Mouse (Mus musculus) midbrain, postnatal 0 days (tissue): ENCODE results near the gene Cntnap5c. TPM values are rescaled to one million over a fixed set of nuclear protein-coding genes. Genes with fewer than 3 reads are reported as not detected.

ENCODE experiments used
- ATAC-seq: fragments of 200-750 bp; cut with Nextera tagmentation; 2 replicates; pipeline ENCODE4 v1.8.0; 2017; ENCODE audit warnings: moderate number of reproducible peaks, mild to moderate bottlenecking, moderate TSS enrichment, moderate library complexity; ENCODE audit not compliant: low FRiP score
- DNase-seq: peaks from one replicate; pipeline ENCODE4 v3.0.0-alpha.2; 2015; ENCODE audit warnings: low spot score
- H3K27ac ChIP-seq: fragments of 300-500 bp; sonication (generic); 2 replicates; pipeline ENCODE4 v1.5.1; 2014; ENCODE audit warnings: low read depth, mild to moderate bottlenecking, low read length, mixed read lengths
- H3K27me3 ChIP-seq: fragments of 300-500 bp; sonication (generic); 2 replicates; pipeline ENCODE4 v1.6.1; 2014; ENCODE audit warnings: low read length, control low read depth, mixed read lengths; ENCODE audit not compliant: insufficient read depth
- H3K36me3 ChIP-seq: fragments of 300-500 bp; sonication (generic); 2 replicates; pipeline ENCODE4 v1.6.1; 2014; ENCODE audit warnings: low read length, control low read depth, mixed read lengths; ENCODE audit not compliant: insufficient read depth
- H3K4me1 ChIP-seq: fragments of 300-500 bp; sonication (generic); 2 replicates; pipeline ENCODE4 v1.6.1; 2014; ENCODE audit warnings: mild to moderate bottlenecking, control low read depth, antibody characterized with exemption, low read length, mixed read lengths; ENCODE audit not compliant: insufficient read depth
- H3K4me2 ChIP-seq: fragments of 300-500 bp; sonication (generic); 2 replicates; pipeline ENCODE4 v1.6.1; 2014; ENCODE audit warnings: low read depth, mild to moderate bottlenecking, low read length, mixed read lengths; ENCODE audit not compliant: poor library complexity, severe bottlenecking
- H3K4me3 ChIP-seq: fragments of 300-500 bp; sonication (generic); 2 replicates; pipeline ENCODE4 v1.5.1; 2014; ENCODE audit warnings: low read depth, mild to moderate bottlenecking, low read length, moderate library complexity
- H3K9ac ChIP-seq: fragments of 300-500 bp; sonication (generic); replicated peaks from 2 replicates; pipeline ENCODE4 v1.6.1; 2014; ENCODE audit warnings: mild to moderate bottlenecking, low read length, moderate library complexity, mixed read lengths; ENCODE audit not compliant: poor library complexity, severe bottlenecking
- H3K9me3 ChIP-seq: fragments of 300-500 bp; sonication (generic); 2 replicates; pipeline ENCODE4 v1.6.1; 2016; ENCODE audit warnings: low read length, control low read depth
- CTCF ChIP-seq: IDR thresholded peaks from 2 replicates; pipeline ENCODE4 v1.5.1; 2016; ENCODE audit warnings: antibody characterized with exemption, mild to moderate bottlenecking
- WGBS: fragments of 180-500 bp; shearing (Covaris S2); extraction: QIAGEN DNeasy Blood & Tissue Kit; methylation state at CpG from one replicate; pipeline ENCODE4 v1.1.7; 2014; 5-methylcytosine and 5-hydroxymethylcytosine counted together
- polyA plus RNA-seq: library from polyadenylated mRNA; unstranded; fragments of >200 nt; fragmentation: Nextera tagmentation; extraction: Ambion mirVana; gene quantifications from 2 replicates; pipeline ENCODE4 v1.2.1, GENCODE M21; 2015
- total RNA-seq: library from RNA; depleted of rRNA; stranded (reverse); fragments of >200 nt; gene quantifications from 2 replicates; pipeline ENCODE4 v1.2.3, GENCODE M21; 2014

Cntnap5c gene
- total and polyA plus RNA-seq, 2 experiments from 2014 or later, result 2.3 to 9.6 TPM

GRCm38 (mm10) chr17:58069912-58070311, 300.5 kb downstream of the Cntnap5c start:
- H3K4me2 ChIP-seq, result no peak overlapping the region
- H3K27ac ChIP-seq, result no peak overlapping the region
- WGBS, result 89% methylated on average over 7 of the region's 7 CpGs
- DNase-seq (no peak), ATAC-seq (no peak)
- H3K9ac ChIP-seq, result no peak overlapping the region
- no peaks in the 10 kb centered on the region for H3K4me1 ChIP-seq
- TF ChIP-seq CTCF, result no peak
- H3K9me3 ChIP-seq, result no peaks in the 10 kb centered on the region
- H3K36me3 ChIP-seq, result no peaks in the 10 kb centered on the region
- H3K27me3 ChIP-seq, result no peaks in the 10 kb centered on the region
- no peak overlapping the region for H3K4me3 ChIP-seq

- H3K4me2 ChIP-seq, result no peak overlapping the region
- H3K9ac ChIP-seq, result no peak overlapping the region
- no peak for TF ChIP-seq CTCF
- H3K4me3 ChIP-seq, result no peak overlapping the region
- no peaks in the 10 kb centered on the region for H3K9me3 ChIP-seq
- no peak overlapping the region for H3K27ac ChIP-seq
- H3K36me3 ChIP-seq, result no peaks in the 10 kb centered on the region
- ATAC-seq (no peak), DNase-seq (no peak)
- H3K27me3 ChIP-seq, result no peaks in the 10 kb centered on the region
- WGBS, result 83% methylated on average over 1 of the region's 1 CpGs
- H3K4me1 ChIP-seq, result no peaks in the 10 kb centered on the region
These were observed 313.3 kb downstream of the Cntnap5c start for GRCm38 (mm10) chr17:58082676-58083075.

- no peaks in the 10 kb centered on the region for H3K4me1 ChIP-seq
- WGBS, result 23% methylated on average over 2 of the region's 2 CpGs
- H3K27me3 ChIP-seq, result no peaks in the 10 kb centered on the region
- no peaks in the 10 kb centered on the region for H3K9me3 ChIP-seq
- no peak for TF ChIP-seq CTCF
- H3K4me2 ChIP-seq, result no peak overlapping the region
- no peak overlapping the region for H3K27ac ChIP-seq
- no peak for ATAC-seq
- H3K36me3 ChIP-seq, result no peaks in the 10 kb centered on the region
- H3K9ac ChIP-seq, result no peak overlapping the region
- H3K4me3 ChIP-seq, result no peak overlapping the region
- no peak for DNase-seq
These were observed 335.1 kb downstream of the Cntnap5c start for GRCm38 (mm10) chr17:58104505-58104904.

- Histone ChIP-seq H3K9ac (no peak overlapping the region), H3K4me2 (no peak overlapping the region), H3K4me3 (no peak overlapping the region), H3K27me3 (no peaks in the 10 kb centered on the region), H3K4me1 (no peaks in the 10 kb centered on the region), H3K9me3 (no peaks in the 10 kb centered on the region), H3K27ac (no peak overlapping the region), H3K36me3 (no peaks in the 10 kb centered on the region)
- no peak for TF ChIP-seq CTCF
- no peak for ATAC-seq
- 95% methylated on average over 3 of the region's 3 CpGs for WGBS
- no peak for DNase-seq
These were observed 338.5 kb downstream of the Cntnap5c start for GRCm38 (mm10) chr17:58107901-58108300.

GRCm38 (mm10) chr17:58108335-58108734, 339.0 kb downstream of the Cntnap5c start:
- Histone ChIP-seq H3K9me3 (no peaks in the 10 kb centered on the region), H3K4me1 (no peaks in the 10 kb centered on the region), H3K4me2 (no peak overlapping the region), H3K36me3 (no peaks in the 10 kb centered on the region), H3K4me3 (no peak overlapping the region), H3K27ac (no peak overlapping the region), H3K9ac (no peak overlapping the region), H3K27me3 (no peaks in the 10 kb centered on the region)
- no peak for ATAC-seq
- DNase-seq, result no peak
- no peak for TF ChIP-seq CTCF
- 63% methylated on average over 1 of the region's 1 CpGs for WGBS

- Histone ChIP-seq H3K9ac (no peak overlapping the region), H3K4me2 (no peak overlapping the region), H3K27ac (no peak overlapping the region), H3K4me3 (no peak overlapping the region), H3K36me3 (no peaks in the 10 kb centered on the region), H3K27me3 (no peaks in the 10 kb centered on the region), H3K4me1 (no peaks in the 10 kb centered on the region), H3K9me3 (no peaks in the 10 kb centered on the region)
- 95% methylated on average over 1 of the region's 1 CpGs for WGBS
- no peak for DNase-seq
- no peak for TF ChIP-seq CTCF
- no peak for ATAC-seq
These were observed 417.8 kb downstream of the Cntnap5c start for GRCm38 (mm10) chr17:58187171-58187570.

GRCm38 (mm10) chr17:58201148-58201547, 431.8 kb downstream of the Cntnap5c start:
- Histone ChIP-seq H3K4me2 (no peak overlapping the region), H3K27me3 (no peaks in the 10 kb centered on the region), H3K4me3 (no peak overlapping the region), H3K4me1 (no peaks in the 10 kb centered on the region), H3K27ac (no peak overlapping the region), H3K9me3 (no peaks in the 10 kb centered on the region), H3K36me3 (no peaks in the 10 kb centered on the region), H3K9ac (no peak overlapping the region)
- no peak for TF ChIP-seq CTCF
- 76% methylated on average over 2 of the region's 2 CpGs for WGBS
- DNase-seq (no peak), ATAC-seq (no peak)
